Mouse (Mus musculus) regulatory T cell (primary cell): ENCODE data around the gene Smg9.

Experiments
- in situ Hi-C: fragments of 300-600 bp; cut with MboI, MseI; formaldehyde crosslinking; loops from one replicate; pipeline ENCODE4 v1.15.1; 2025; ENCODE audit warnings: high pct_unique_total_duplicates

Smg9 gene

DNA sequence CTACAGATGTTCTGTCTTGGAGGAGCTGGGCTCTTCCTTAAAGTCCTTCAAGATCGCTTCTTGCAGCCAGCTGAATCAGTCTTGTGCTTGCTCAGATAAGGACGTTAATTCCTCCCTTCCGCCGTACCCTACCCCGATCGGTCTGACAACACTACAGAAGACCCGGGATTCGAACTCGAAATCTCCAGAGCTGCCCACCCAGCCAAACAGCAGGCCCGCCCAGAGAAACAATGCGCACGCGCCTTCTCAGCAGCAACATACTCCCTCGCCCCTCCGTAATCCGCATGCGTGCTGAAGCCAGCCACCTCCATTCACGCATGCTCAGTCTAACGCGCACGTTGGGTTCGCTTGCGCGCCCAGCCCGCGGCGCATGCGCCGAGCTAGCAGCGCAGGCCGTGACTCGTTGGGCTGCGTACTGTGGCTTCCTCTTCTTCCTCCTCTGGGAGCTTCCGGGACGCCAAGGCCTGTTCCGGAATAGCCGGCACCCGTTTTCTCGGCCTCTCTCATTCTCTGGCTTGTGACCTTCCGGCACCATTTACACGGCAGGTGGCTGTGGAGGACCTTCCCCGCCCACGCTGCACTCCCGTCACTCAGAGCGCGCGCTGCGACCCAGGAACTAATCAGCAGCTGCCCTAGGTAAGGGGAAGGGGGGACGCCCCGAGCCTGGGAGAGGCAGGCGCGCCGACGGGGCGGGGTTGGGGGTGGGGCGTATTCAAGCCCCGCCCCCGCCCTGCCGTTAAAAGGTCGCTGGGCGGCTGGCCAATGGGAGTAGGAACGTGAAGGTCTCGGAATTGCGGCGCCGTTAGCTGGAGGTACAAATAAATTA is at the start of gene Smg9:
Gene Smg9, plus strand, starts transcription at position 364 of the 826 bp plus-strand sequence.
- in situ Hi-C loops = no loop called here

DNA sequence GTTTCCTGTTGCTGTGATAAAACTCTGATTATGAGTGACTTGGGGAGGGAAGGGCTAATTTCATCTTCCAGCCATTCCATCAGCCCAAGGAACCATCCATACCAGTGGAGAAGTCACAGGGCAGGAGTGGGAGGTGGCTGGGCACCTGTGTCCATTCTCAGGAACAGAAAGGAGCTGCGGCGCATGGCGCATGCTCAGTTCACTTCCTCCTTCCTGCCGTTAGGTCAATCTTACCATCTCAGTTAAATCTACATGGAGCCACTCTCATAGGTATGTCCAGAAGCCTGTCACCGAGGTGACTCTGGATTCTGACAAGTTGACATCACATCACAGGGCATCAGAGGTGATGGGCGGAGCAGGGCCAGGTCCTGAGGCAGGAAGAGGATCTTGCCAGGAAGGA is 43.8 kb upstream of the Smg9 start:
- in situ Hi-C loops = loop anchor here (10.0 kb wide), 1 partner anchor 399 kb away; no protein-coding TSS in a partner anchor

DNA sequence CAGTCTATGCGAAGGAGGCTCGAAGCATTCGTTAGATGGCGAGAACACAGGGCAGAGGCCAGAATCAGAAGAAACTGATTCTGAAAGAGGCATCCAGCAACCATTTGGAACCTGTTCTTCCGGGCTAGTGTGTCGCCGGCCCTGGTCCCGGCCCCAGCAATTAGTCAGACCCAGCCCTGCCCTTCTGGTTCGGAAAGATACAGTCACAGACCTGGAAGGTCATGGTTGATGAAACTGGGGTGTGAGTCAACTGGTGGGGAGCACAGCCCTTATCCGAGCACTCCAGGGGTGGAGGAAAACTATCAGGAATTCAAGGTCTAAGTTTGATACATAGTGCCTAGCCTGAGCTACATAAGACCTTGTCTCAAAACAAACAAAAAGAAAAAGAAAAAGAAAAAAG is 43.3 kb upstream of the Smg9 start:
- in situ Hi-C loops = loop anchor here (10.0 kb wide), 1 partner anchor 399 kb away; no protein-coding TSS in a partner anchor

DNA sequence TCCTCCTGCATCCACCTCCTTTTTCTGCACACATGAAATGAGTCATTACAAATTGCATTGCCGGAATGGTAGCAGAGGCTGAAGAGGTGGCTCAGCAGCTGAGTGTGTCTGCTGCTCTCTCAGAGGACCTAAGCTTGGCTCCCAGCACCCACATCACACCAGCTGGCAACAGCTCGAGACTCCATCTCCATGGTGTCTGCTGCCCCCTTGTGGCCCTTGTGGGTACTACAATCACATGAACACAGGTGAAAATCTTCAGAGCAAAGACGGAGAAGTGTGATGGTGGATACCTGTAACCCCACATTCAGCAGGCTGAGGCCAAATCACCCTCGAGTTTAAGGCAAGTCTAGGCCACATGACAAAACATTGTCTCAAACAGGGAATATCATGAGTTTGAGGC is 41.5 kb upstream of the Smg9 start:
- in situ Hi-C loops = loop anchor here (10.0 kb wide), 1 partner anchor 397 kb away; no protein-coding TSS in a partner anchor

DNA sequence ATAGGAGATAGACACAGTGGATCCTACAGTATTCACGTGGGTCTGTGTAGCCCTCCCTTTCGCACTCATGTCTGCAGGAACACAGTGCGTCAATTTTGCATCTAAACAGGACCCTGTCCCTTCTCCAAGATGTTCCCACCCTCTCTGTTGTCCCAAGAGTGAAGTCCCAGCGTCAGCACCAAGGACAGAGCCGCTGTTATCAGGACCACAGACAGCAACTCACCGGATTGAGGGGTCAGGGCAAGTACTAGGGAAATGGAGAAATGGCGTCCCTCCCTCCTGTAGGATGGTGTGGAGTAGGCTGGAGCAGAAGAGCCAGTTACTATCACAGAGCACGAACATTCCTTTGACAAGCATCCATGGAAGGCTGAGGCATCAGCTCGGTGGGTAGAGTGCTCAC is 40.1 kb upstream of the Smg9 start:
- in situ Hi-C loops = loop anchor here (10.0 kb wide), 1 partner anchor 396 kb away; no protein-coding TSS in a partner anchor

DNA sequence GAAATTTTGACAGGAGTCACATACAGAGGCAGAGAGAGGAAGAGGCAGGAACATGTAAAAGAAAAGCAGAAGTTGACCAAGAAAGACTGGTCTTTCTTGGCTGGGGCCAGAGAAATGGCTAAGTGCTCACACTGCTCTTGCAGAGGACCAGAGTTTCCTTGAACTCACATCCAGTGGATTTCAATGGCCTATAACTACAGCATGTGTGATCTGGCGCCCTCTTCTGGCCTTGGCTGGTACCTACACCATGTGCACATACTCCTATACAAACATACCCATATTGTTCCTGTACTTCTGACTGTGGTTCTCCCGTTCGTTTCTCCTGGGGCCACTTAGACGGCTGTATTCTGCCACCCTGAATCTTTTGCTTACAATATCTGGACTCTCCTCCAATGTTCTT is 38.4 kb upstream of the Smg9 start:
- in situ Hi-C loops = no loop called here

DNA sequence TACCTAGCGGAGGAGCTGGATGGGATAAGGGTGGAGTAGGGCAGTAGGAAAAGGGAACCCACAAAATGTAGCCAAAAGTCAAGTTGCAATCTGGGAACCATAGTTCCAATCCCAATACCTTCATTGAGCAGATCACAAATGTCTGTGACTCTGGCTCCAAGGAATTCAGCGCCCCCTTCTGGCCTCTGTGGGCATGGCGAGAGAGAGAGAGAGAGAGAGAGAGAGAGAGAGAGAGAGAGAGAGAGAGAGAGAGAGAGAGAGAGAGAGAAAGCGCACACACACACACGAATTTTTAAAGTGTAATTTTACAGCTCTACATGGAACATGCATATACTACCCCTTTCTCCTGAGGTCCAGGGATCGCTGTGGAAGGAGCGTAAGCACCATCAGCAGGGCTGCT is 36.2 kb upstream of the Smg9 start:
- in situ Hi-C loops = no loop called here

DNA sequence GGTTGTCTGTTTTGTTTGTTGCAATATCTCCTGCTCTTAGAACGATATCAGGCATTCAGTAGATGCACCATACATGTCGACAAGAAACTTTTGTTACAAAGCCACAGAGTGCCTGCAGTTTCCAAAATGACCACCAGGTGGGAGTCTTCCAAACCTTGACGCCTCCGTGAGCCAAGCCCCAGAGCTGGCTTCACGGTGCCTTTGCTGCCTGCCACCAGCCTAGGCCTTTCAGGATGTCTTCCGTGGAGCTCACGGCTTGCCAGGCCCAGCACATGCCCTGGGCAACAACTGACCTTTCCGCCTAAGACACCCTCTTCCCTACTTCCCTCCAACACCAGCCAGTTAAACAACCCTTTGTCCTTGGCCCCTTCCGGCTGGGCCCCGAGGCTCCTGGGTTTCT is 34.6 kb upstream of the Smg9 start:
- in situ Hi-C loops = loop anchor here (5.0 kb wide), 1 partner anchor 92 kb away; no protein-coding TSS in a partner anchor

DNA sequence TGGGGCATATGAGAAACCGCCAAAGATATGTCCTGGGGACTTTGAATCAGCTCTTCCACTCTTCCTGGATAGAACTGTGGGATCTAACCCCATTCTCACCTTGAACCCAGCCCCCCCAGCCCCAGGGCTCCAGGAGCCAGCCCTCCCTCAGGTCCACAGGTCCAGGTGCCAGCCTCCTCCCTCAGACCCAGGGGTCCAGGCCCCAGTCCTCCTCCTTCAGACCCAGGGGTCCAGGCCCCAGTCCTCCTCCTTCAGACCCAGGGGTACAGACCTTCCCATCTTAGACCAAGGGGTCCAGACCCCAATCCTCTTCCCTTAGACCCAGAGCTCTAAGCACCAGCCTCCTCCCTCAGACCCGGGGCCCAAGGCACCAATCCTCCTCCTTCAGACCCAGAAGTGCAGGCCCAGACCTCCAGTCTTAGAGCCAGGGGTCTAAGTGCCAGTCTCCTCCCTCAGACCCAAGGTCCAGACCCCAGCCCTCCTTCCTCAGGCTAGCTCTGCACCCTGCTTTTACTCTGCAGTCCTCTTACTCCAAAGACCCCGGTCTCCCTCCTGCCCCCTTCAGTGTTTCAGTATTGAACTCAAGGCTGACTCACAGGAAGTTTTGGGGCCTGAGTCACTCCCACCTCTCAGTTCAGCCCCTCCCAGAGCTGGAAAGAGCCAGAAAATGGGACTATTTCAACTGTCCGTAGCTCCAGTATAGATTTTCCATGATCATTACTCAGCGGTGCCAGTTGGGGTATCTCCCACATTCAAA is 34.0 kb upstream of the Smg9 start:
- in situ Hi-C loops = loop anchor here (5.0 kb wide), 1 partner anchor 92 kb away; no protein-coding TSS in a partner anchor

DNA sequence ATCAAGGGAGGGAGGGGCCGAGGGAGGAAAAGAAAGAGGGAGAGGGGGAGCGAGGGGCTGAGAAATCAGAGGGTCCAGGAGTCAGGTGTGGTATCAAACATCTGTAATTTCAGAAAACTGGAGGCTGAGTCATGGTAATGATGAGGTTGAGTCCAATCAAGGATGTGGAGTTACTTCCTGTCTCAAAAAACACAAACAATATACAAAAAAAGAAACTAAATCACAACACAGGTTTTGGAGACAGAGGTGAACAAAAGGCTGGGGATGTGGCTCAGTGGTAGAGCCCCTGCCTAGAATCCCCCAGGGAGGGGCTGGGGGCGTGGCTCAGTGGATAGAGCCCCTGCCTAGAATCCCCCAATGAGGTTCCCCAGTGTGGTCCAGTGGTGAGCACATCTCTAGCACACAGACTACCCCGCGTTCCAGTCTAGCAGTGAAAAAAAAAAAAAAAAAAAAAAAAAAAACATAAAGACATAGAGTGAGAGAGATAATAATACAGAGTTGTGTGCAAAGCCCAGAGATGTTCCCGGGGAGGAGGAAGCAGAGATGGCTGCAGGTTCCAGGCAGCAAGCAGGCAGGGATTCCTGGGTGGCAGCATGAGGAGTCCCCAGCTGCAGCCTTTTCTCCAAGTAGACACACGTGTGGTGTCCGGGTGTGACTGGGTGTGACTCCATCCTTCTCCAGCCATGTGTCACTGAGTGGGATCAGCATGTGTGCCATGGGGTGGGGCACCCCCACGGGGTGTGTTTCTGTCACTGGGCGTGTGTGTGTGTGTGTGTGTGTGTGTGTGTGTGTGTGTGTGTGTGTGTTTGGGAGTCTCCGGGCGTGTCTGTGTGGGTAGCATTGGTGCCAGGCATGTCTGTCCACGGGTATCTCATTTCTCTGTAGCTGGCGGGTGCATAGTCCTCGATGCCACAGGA is 32.4 kb upstream of the Smg9 start:
- in situ Hi-C loops = loop anchor here (5.0 kb wide), 1 partner anchor 90 kb away; no protein-coding TSS in a partner anchor

DNA sequence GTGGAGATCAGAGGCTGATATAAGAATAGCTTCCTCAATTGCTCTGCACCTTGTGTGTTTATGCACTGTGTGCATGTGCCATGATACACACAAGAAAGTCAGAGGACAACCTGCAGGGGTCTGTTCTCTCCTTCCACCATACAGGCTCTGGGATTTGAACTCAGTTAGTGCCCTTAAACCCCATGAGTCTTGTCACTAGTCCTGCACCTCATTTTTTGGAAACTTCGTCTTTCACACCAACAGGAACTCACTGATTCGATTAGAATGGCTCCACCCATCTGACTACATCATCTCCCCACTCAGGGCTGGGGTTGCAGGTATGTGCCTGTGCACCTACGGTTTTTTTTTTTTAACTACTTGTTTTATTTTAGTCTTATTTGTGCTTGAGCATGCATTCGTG is 31.2 kb upstream of the Smg9 start:
- in situ Hi-C loops = loop anchor here (5.0 kb wide), 1 partner anchor 89 kb away; no protein-coding TSS in a partner anchor

DNA sequence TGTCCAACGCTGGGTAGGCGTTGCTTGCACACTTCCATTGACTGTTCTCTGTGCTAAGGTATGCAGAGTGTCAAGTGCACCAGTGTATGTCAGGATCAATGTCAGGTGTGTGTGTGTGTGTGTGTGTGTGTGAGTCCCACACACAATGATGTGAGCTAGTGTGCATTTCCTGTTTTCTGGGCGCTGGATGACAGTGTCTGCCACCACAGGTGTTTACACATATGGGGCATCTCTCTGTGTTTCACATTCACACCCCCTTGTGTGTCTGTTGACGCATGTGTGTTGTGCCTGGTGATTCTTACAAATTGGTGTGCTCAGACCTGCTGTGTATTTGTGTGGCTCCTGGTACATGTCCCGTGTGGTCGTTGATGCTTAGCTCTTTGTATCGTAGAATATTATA is 30.5 kb upstream of the Smg9 start:
- in situ Hi-C loops = loop anchor here (5.0 kb wide), 1 partner anchor 88 kb away; no protein-coding TSS in a partner anchor

DNA sequence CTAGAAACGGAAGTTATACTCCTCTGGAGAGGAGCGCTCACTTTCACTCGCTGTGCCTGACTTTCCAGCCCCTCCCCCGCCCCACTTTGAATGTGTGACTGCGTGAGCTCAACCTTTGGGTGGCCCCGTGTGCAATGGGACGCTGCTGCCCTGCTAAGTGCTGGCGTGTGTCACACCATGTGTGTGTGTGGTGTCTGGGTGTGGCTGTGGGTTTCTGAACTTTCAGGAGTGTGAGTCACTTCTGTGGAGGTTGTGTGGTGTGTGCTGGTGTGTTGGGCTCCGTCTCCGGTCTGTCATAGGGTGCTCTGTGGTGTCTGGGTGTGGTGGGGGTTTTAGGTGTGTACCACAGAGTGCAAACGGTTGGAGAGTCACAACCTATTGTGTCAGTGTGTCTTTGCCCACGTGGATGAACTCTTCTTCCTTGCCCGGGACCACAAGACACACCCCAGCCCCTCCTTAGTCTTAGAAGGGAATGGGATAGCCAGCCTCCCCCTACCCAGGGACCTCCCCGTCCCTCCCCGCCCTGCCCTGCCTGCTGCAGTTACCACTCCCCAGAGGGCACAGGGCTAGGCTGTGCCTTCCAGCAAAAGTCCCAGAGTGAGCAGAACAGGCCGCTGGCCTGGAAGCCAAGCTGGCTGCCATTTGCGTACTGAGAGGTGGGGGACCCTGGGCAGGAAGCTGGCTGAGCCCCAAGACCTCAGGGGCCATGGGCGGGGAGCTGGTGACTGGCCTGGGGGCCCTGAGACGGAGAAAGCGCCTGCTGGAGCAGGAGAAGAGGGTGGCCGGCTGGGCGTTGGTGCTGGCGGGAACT is 29.5 kb upstream of the Smg9 start, which contains the start of gene Kcnn4:
Gene Kcnn4, plus strand, starts transcription at position 533 of the 811 bp plus-strand sequence.
- in situ Hi-C loops = loop anchor here (5.0 to 10.0 kb wide), 4 partner anchors 87 to 1315 kb away; partner anchors contain the start of genes B9d2, Lipe and Tgfb1

DNA sequence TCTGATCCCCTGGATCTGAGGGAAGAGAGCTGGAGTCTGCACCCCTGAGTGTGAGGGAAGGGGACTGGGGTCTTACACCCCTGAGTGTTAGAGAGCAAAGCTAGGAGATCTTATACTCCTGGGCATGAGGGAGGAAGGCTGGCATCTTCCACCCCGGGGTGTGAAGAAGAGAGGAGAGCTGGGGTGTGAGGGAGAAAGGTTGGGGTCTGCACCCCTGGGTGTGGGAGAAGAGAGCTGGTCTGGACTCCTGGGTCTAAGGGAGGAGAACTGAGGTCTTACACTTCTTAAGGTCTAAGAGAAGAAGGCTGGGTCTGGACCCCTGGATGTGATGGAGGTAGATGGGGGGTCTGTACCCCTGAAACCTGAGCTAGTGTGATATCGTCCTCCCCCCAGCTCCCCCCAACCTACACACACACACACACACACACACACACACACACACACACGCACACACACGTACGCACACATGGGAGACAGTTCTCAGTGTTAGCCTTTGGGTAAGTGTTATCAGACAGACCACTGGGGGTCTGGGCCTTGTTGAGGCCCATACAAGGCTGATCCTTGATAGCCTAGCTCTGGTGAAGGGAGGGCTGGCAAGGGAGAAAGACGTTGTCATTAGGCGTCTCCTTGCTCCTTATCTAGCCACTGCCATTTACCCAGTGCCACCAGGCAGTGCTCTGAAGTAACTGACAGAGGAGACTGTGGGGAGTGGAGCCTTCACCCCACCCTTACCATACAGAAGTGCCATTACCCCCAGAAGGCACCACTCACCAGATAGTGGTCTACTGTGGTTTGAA is 28.2 kb upstream of the Smg9 start:
- in situ Hi-C loops = loop anchor here (5.0 to 10.0 kb wide), 3 partner anchors 911 to 1314 kb away; partner anchors contain the start of genes B9d2, Lipe and Tgfb1

DNA sequence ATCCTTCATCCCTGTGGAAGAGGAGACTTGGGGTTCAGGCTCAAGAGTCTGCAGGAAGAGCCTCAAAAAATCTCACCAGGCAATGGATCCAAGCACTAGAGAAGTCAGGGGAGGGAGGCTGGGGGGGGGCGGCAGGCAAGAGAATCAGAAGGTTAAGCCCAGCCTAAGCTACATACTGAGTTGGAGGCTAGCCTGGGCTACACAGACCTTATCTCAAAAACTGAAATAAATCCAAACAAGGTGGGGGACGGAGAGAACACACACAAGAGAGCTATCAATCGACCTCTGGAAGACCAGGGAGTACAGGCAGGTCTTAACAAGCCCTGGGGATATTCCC is 27.6 kb upstream of the Smg9 start:
- in situ Hi-C loops = loop anchor here (5.0 to 10.0 kb wide), 3 partner anchors 911 to 1313 kb away; partner anchors contain the start of genes B9d2, Lipe and Tgfb1

DNA sequence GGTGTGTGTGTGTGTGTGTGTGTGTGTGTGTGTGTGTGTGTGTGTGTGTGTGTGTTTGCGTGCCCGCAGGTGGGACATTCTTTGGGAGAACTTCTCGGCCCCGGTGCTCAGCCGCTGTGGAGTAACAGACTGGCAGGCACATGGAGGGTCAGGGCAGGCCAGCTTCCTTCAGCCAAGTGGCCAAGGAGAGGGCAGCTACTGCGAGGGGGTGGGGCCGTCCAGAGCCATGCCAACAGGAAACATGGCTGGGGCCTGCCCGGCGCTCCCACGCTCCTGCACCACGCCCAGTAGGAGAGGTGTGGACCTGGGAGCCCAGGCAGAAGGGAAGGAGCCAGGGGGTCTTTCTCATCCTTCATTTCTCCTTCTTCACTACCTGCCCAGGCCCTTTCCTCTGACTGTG is 27.1 kb upstream of the Smg9 start:
- in situ Hi-C loops = loop anchor here (5.0 to 10.0 kb wide), 3 partner anchors 910 to 1313 kb away; partner anchors contain the start of genes B9d2, Lipe and Tgfb1

DNA sequence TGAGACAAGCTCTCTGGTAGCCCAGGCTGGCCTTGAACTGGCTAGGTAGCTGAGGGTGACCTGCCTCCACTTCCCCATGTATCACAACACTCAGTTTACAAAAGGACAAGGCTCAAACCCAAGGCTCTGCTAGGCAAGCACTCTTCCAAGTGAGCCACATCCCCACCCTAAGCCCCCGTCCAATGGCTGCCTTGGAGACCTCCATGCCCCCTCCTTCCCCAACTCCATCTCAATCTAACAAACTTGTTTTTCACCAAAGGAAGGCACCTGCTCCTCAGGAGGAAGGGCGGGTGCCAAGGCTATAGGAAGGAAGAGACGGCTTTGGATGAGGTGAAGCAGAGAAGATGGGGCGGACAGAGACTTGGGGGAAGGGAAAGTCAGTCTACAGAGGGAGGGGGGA is 26.6 kb upstream of the Smg9 start:
- in situ Hi-C loops = loop anchor here (5.0 to 10.0 kb wide), 3 partner anchors 910 to 1312 kb away; partner anchors contain the start of genes B9d2, Lipe and Tgfb1

DNA sequence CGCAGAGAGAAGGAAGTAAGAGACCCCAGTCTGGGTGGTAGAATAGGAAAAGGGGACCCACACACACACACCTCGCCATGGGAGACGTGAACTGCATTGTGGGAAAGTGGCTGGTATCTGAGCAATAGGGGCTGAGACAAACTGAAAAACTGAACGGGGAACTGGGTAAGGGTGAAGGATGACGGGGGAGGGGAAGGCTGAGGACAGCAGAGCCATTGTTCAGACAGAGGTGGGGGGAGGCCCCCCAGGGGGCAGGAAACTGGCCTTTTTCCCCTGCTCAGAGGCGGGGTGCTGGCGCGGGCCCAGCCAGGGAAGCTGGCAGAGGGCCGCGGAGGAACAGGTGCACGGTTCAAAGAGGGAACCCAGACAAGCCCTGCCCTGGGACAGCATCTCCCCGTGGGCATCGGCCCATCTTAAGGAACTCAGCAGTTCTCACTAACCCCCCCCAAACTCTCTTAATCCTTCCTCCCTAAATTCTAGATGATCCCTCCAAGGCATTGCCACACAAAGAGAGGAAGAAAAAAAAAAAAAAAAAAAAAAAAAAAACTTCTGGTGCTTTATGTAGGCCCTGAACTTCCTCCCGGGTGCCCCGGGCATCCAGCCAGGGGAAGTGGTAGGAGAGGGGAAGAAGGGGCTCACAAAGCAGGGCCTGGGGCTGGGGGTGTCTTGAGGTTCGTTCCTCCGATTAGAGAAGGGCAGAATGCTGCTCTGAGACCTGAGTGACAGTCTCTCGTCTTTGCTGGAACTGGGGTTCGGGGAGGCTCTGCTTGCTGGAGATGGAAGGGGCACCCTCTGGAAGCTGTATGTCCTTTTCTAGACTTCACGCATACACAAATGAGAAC is 25.7 kb upstream of the Smg9 start:
- in situ Hi-C loops = loop anchor here (5.0 to 10.0 kb wide), 3 partner anchors 909 to 1311 kb away; partner anchors contain the start of genes B9d2, Lipe and Tgfb1
